Mouse (Mus musculus) liver, postnatal 0 days (tissue): ENCODE measurements around the gene Mypn. TPM values are rescaled to one million over a fixed set of nuclear protein-coding genes. Genes with fewer than 3 reads are reported as not detected.
A peak's percentile ranks its signal among the peaks of the same experiment; 100 is the strongest.

Experiments used
- ATAC-seq: fragments of 200-750 bp; cut with Nextera tagmentation; 2 replicates; pipeline ENCODE4 v1.8.0; 2017; ENCODE audit warnings: mild to moderate bottlenecking, moderate library complexity
- DNase-seq: peaks from one replicate; pipeline ENCODE4 v3.0.0-alpha.2; 2016
- H3K27ac ChIP-seq: fragments of 300-500 bp; sonication (generic); 2 replicates; pipeline ENCODE4 v1.5.1; 2014; ENCODE audit warnings: antibody characterized with exemption, moderate library complexity, mild to moderate bottlenecking, low read depth
- H3K27me3 ChIP-seq: fragments of 300-500 bp; sonication (generic); 2 replicates; pipeline ENCODE4 v1.6.1; 2014; ENCODE audit warnings: low read length, control low read depth, mixed read lengths; ENCODE audit not compliant: insufficient read depth
- H3K36me3 ChIP-seq: fragments of 300-500 bp; sonication (generic); replicated peaks from 2 replicates; pipeline ENCODE4 v1.6.1; 2014; ENCODE audit warnings: mild to moderate bottlenecking, control low read depth, low read length, moderate library complexity, mixed read lengths; ENCODE audit not compliant: insufficient read depth
- H3K4me1 ChIP-seq: fragments of 300-500 bp; sonication (generic); 2 replicates; pipeline ENCODE4 v1.6.1; 2014; ENCODE audit warnings: antibody characterized with exemption, mild to moderate bottlenecking, control low read depth; ENCODE audit not compliant: insufficient read depth
- H3K4me2 ChIP-seq: fragments of 300-500 bp; sonication (generic); 2 replicates; pipeline ENCODE4 v1.6.1; 2014; ENCODE audit warnings: low read depth, mild to moderate bottlenecking, low read length, moderate library complexity, mixed read lengths
- H3K4me3 ChIP-seq: fragments of 300-500 bp; sonication (generic); 2 replicates; pipeline ENCODE4 v1.5.1; 2014; ENCODE audit warnings: low read depth, low read length
- H3K9ac ChIP-seq: fragments of 300-500 bp; sonication (generic); replicated peaks from 2 replicates; pipeline ENCODE4 v1.6.1; 2014; ENCODE audit warnings: mild to moderate bottlenecking, moderate library complexity
- H3K9me3 ChIP-seq: fragments of 300-500 bp; sonication (generic); 2 replicates; pipeline ENCODE4 v1.6.1; 2016; ENCODE audit warnings: mild to moderate bottlenecking, control low read depth, low read length, mixed read lengths
- CTCF ChIP-seq: sonication (generic); IDR thresholded peaks from 2 replicates; pipeline ENCODE4 v1.5.1; 2016; ENCODE audit warnings: antibody characterized with exemption, low read depth
- EP300 ChIP-seq: IDR thresholded peaks from 2 replicates; pipeline ENCODE4 v1.6.1; 2016; ENCODE audit warnings: antibody characterized with exemption, low read depth, mild to moderate bottlenecking
- WGBS: fragments of 180-500 bp; shearing (Covaris S2); extraction: QIAGEN DNeasy Blood & Tissue Kit; methylation state at CpG from one replicate; pipeline ENCODE4 v1.1.7; 2014; ENCODE audit not compliant: insufficient replicate concordance; 5-methylcytosine and 5-hydroxymethylcytosine counted together
- polyA plus RNA-seq: library from polyadenylated mRNA; unstranded; fragments of >200 nt; fragmentation: Nextera tagmentation; extraction: Ambion mirVana; gene quantifications from 2 replicates; pipeline ENCODE4 v1.2.1, GENCODE M21; 2015

Gene Mypn
- polyA plus RNA-seq, 1 experiment from 2014 or later: 0.04 TPM

GRCm38 (mm10) chr10:63156351-63156750 lies 47.4 kb downstream of the Mypn start:
- no peak for TF ChIP-seq EP300
- peak; percentile 32; the same call in 1 of the 2 replicates for TF ChIP-seq CTCF
- Histone ChIP-seq H3K4me2 (no peak overlapping the region), H3K36me3 (no peaks in the 10 kb centered on the region), H3K9ac (no peak overlapping the region), H3K4me3 (no peak overlapping the region), H3K27ac (peak overlapping the region; percentile 36; the same call in 1 of the 2 replicates), H3K4me1 (peaks cover 6% of the 10 kb centered on the region), H3K27me3 (no peaks in the 10 kb centered on the region), H3K9me3 (no peaks in the 10 kb centered on the region)
- WGBS: 70% methylated on average over 1 of the region's 1 CpGs
- ATAC-seq: no peak
- DNase-seq: no peak

DNA sequence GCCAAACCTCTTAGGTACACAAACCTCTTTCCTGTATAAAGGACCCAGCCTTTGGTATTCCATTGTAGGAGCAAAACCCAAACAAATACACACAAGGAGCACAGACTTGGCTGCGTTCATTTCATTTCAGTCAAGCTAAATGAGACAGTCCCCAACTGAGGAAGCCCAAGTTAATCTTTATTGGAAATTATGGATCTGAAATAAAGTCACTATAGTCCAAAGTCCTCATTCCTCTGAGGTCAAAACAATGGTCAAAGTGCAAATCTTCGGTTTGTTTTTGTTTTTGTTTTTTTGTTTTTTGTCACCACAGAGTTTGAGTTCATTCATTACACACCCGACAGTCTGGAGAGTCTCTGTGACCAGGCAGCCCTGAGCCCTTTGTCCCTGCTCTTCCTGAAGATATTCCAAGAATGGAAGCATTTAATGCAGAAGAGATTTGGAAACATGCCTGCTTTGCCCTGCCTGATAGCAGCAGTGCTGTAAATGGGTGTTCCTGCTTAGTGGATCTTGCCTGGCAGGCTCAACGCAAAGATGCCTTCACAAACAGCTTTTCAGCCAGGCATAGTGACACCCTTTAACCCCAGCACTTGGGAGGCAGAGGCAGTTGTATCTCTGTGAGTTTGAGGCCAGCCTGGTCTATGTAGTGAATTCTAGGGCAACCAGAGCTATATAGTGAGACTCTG lies 47.9 kb downstream of the Mypn start:
- WGBS: 60% methylated on average over 4 of the region's 4 CpGs
- TF ChIP-seq CTCF: no peak
- no peak for TF ChIP-seq EP300
- H3K27ac ChIP-seq: peak overlapping the region; percentile 36; the same call in 1 of the 2 replicates

DNA sequence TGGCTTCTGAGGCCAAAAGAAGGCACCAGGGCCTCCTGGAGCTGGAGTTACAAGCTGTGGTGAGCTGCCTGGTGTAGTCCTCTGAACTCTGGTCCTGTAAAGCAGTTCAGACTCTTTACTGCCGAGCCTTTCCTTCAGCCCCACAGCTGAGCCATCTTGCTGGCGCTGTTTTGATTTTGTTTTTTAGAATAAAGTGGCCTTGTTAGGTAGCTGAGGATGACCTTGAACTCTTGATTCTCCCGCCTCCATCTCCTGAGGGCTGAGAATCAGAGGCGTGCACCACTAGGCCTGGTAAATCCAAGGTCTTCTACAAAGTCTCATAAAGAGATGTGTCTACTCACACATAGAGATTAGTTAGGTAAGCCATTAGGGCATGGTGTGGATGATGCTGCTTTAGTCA lies 49.0 kb downstream of the Mypn start:
- no peak overlapping the region for H3K9ac ChIP-seq
- no peak overlapping the region for H3K4me2 ChIP-seq
- H3K4me1 ChIP-seq: peaks cover 6% of the 10 kb centered on the region; the same call in 1 of the 2 replicates
- no peaks in the 10 kb centered on the region for H3K27me3 ChIP-seq
- no peak overlapping the region for H3K4me3 ChIP-seq
- H3K27ac ChIP-seq: no peak overlapping the region
- no peak for TF ChIP-seq EP300
- TF ChIP-seq CTCF: no peak
- ATAC-seq (no peak), DNase-seq (no peak)
- no peaks in the 10 kb centered on the region for H3K9me3 ChIP-seq
- no peaks in the 10 kb centered on the region for H3K36me3 ChIP-seq
- 81% methylated on average over 4 of the region's 4 CpGs for WGBS

More for the DNA sequence above, 47.9 kb downstream of the Mypn start:
- H3K27me3 ChIP-seq: no peaks in the 10 kb centered on the region
- no peak overlapping the region for H3K4me2 ChIP-seq
- H3K4me3 ChIP-seq: no peak overlapping the region
- peaks cover 6% of the 10 kb centered on the region; the same call in 1 of the 2 replicates for H3K4me1 ChIP-seq
- no peak for DNase-seq
- H3K9me3 ChIP-seq: no peaks in the 10 kb centered on the region
- H3K9ac ChIP-seq: no peak overlapping the region
- ATAC-seq: peak; percentile 58
- H3K36me3 ChIP-seq: no peaks in the 10 kb centered on the region

- Histone ChIP-seq H3K36me3 (no peaks in the 10 kb centered on the region), H3K9me3 (no peaks in the 10 kb centered on the region), H3K4me1 (peaks cover 6% of the 10 kb centered on the region; the same call in 1 of the 2 replicates), H3K4me3 (no peak overlapping the region), H3K27me3 (no peaks in the 10 kb centered on the region), H3K27ac (no peak overlapping the region), H3K9ac (no peak overlapping the region), H3K4me2 (no peak overlapping the region)
- ATAC-seq (no peak), DNase-seq (no peak)
- TF ChIP-seq CTCF (no peak), EP300 (no peak)
- WGBS: 80% methylated on average over 6 of the region's 6 CpGs
Measured at GRCm38 (mm10) chr10:63154226-63154625, 49.5 kb downstream of the Mypn start.

DNA sequence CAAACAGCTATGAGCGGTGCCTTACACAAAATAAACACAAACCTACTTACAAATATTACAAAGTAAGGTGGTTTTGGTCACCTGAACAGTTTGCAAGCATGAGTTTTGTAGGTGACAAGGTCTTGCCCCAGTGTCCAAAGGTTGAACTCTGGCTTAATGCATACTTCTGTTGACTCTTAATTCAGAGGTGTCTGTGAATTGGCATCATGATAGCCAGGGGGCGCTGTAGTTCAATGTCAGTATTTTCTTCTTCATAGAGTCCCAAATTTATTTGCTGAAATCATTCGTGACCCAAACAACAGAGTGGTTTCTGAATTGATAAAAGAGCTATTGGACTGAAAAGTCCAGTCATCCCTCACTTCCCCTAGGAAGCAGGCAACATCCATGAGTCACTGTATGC lies 50.2 kb downstream of the Mypn start:
- WGBS: 27% methylated on average over 3 of the region's 3 CpGs
- peak; percentile 82 for DNase-seq
- Histone ChIP-seq H3K4me1 (peaks cover 6% of the 10 kb centered on the region; the same call in 1 of the 2 replicates), H3K9me3 (no peaks in the 10 kb centered on the region), H3K27me3 (no peaks in the 10 kb centered on the region), H3K4me2 (no peak overlapping the region), H3K4me3 (no peak overlapping the region), H3K9ac (no peak overlapping the region), H3K27ac (no peak overlapping the region), H3K36me3 (no peaks in the 10 kb centered on the region)
- peak; percentile 55 for ATAC-seq
- peak; percentile 85 for TF ChIP-seq CTCF
- TF ChIP-seq EP300: no peak

DNA sequence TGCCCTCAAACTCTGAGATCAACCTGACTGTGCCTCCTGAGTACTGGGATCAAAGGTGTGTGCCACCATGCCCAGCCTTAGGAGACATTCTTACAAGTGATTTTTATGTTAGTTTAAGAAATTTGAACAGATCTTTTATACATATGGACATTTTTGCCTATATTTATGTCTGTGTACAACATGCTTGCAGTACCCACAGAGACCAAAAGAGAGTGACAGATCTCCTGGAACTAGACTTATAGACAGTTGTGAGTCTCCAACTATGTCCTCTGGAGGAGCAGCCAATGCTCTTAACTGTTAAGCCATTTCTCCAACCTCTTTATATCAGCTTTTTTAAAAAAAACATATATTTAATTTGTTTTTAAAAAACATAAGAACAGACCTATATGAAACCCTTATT lies 51.4 kb downstream of the Mypn start:
- no peaks in the 10 kb centered on the region for H3K27me3 ChIP-seq
- H3K4me2 ChIP-seq: no peak overlapping the region
- TF ChIP-seq EP300 (no peak), CTCF (peak; percentile 42)
- no peak overlapping the region for H3K9ac ChIP-seq
- H3K4me3 ChIP-seq: no peak overlapping the region
- no peaks in the 10 kb centered on the region for H3K9me3 ChIP-seq
- no peaks in the 10 kb centered on the region for H3K4me1 ChIP-seq
- no peak for ATAC-seq
- DNase-seq: no peak
- H3K36me3 ChIP-seq: no peaks in the 10 kb centered on the region
- H3K27ac ChIP-seq: no peak overlapping the region
